Mouse (Mus musculus) monocyte, adult 2 months (primary cell): ENCODE measurements around the gene Katnb1.

Experiments used
- DNase-seq, 2 experiments: peaks; one replicate each; pipeline ENCODE4 v3.0.0; 2022; ENCODE audit warnings: low spot score in 2 of 2, low read depth in 1 of 2

Gene Katnb1

GRCm38 (mm10) chr8:95138341-95139050 is 57.5 kb downstream of the Katnb1 start:
- no peak for DNase-seq

DNA sequence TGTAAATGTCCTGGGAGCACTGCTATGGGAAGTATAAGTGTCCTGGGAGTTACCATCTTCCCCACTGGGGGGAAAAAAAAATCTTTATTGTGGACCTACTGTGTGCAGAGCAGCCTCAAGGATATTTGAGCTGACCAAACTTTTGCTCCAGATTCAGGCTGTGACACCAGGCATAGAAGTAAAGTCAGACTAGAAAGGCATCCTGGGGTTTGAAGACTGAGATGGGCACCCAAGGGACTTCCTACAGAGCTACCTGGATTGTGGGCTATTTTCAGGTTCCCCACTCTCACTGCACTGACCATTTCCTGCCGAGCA is 58.0 kb downstream of the Katnb1 start:
- DNase-seq = no peak

DNA sequence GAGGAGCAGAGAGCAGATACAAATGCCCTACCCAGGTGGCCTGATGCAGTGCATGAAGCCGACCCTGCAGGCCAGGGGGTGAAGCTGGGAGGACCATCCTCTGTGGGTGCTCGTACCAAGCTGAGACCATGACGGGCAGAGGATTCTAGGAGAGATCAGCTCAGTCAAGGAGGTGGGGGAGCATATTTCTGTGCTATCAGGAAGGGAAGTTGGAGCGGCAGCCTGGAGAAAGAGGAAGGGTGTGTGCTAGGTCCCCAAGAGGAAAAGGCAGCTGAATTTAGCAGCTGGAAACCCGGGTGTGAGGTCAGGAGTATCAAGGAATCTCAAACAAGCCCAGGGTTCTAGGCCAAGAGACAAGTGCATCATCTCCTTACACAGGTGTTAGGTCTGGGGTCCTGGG is 59.6 kb downstream of the Katnb1 start:
- no peak for DNase-seq

DNA sequence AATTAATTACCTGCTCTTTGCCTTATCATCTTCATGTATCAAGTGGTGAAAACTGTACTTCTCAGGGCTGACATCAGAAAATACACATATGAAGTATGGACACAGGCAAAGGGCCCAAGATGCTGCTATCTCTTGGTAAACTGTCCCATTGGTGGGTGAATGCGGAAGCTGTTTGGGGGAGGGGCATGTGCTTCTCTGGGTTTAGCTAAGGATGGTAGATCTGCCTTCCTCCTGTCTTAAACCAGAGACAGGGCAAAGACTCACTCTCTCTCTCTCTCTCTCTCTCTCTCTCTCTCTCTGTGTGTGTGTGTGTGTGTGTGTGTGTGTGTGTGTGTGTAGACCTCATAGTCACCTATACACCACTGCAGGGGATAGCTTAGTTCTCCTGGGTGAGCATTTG is 60.0 kb downstream of the Katnb1 start:
- DNase-seq = no peak

DNA sequence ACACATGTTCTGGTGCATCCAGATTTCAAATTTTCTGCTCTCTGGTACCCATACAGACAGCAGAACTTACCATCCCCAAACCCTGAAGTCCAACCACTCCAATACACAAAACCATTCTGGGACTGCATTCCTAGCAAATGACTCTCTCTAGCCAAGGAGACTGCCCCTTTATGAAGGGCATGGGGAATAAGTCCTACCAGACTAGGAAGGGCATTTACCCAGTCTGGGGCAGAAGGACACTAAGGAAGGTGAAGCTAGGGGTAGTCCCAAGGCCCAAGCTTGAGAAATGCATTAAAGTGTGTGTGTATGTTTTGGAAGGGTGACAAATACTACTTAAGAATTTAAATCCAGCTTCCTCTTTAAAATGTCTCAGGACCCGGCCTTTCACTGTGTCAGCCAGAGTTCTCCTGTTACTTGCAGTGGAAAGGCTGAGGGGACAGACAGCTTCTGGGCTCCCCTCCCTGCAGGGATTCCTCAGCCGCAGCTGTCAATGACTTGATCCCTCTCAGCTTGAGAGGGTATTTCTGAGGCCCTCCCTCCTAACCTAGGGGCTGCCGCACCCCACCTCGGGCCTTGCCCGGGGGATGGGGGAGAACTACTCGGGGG is 60.6 kb downstream of the Katnb1 start:
- no peak for DNase-seq

DNA sequence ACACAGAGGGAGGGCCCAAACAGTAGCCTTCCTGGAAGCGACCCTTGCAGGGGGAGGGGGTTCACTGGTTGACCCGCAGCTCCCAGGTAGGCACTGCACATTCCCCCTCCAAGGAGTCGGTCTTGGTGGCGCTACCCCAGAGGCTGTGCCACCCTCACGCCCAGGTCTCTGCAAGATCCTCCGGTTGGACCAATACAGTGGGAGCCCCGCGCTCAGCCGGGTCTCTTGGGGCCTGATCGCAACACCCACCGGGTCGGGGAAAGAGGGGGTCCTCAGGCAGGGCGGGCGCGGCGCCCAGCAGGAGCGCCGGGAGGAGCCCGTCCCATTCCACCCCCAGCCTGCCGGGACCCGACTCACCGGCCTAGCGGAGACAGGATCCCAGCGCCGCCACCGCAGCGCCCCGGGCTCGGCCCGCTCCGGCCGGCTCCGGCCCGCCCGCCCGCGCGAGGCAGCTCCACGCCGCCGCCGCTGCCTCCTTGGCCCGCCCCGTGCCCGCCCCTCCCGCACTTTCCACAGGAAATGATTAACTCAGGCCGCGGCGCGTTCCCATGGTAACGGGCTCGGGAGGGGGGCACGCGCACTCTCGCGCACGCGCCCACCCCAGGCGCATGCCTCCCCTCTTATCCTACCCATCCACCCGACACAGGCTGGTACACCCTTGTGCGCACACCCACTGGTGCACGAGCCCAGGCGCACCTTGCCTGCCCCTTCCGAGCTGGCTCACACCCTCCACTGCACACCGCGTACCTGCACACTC is 61.3 kb downstream of the Katnb1 start:
- no peak for DNase-seq

- no peak for DNase-seq
Measured at GRCm38 (mm10) chr8:95142985-95143804, 62.2 kb downstream of the Katnb1 start.

DNA sequence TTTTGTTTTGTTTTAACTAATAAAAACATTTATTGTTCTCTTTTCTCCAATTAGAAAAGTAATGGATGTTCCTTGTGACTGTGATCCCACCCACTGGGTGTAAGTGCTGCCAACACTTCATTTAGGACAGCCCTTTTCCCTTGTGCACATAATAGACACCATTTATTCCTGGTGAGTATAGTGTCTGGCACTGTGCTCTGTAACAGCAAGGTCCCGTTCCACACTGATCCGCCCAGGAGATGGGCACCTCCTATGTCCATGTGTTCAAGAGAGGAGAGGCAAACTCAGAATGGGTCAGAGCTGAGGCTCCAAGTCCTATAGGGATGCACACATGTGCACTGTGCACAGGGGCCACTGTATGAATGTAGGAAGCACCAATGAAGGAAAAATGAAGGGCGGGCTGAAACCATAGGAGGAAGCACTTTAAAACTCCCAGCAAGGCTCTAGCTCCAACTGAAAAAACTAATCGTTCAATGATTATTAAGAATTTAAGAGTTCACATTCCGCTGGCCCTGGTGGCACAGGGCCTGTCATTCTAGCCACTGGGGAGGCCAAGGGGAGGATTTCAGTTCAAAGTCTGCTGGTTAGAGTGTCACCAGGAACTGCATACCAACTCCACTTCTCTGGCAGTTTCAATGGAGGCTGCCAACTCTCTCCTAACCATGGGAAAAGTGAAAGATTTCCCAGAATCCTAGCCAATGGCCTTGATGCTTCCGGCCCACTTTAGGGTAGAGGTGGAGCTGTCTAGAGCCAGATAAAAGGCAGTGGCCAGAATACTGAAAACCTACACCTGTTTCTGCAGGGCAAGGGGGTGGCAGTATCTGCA is 63.0 kb downstream of the Katnb1 start:
- no peak for DNase-seq

DNA sequence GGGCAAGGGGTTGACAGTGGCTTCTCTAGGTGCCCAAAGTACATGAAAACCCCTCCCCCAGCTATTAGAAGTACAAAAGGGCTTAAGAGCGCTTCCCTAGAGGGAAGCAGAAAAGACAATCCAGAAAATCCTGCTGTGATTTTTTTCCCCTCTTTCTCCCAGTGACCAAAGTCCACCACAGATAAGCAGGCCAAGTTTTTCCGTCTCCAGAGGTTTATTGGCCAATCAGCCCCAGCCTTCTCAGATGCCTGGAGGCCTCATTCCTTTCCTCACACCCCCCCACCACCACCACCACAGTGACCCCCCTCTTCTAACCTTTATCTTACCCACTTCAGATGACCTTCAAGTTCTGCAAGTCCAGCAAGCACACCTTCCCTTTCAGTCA is 63.6 kb downstream of the Katnb1 start:
- DNase-seq = no peak

GRCm38 (mm10) chr8:95146044-95146745 is 65.2 kb downstream of the Katnb1 start:
- no peak for DNase-seq

GRCm38 (mm10) chr8:95146846-95147245 is 65.9 kb downstream of the Katnb1 start:
- no peak for DNase-seq

DNA sequence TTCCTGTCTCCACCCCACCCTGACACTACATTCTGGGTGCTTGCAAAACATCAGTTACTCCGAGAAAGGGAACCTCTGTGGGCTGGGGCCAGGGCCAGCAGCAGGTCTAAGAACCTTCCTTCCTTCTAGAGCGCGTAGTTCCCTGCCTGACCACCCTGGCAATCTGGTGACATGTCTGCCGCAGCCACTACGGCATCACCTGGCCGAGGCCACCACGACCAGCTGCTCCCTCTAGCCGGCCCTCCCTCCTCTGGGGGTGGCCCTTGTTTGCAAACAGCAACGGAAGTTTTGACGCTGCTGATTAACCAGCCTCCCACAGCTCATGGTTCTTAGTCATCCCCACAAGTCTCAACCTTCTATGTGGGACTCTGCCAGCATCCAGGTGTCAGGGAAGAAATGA is 68.4 kb downstream of the Katnb1 start:
- no peak for DNase-seq

DNA sequence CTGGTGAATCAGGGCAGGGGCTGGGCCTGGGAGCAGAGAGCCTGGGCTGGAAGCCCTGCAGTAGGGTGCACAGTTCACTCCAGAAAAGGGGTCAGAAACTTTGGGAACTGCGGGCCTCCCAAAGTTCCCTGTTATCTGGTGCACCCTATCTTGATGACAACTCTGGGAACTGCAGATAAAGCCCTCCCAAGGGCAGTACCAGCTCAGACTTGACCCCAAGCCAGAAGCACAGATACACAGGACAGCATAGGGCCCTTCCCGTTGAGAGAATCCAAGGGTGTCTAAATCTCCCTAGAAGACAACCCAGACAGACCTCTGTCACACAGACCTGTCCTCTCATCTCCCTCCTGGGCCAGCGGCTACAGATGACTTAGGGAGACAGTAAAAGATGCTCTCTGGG is 69.6 kb downstream of the Katnb1 start:
- no peak for DNase-seq
